Mouse (Mus musculus) lung, adult 2 months (tissue): ENCODE results near the gene 2210016F16Rik. TPM values are rescaled to one million over a fixed set of nuclear protein-coding genes. Genes with fewer than 3 reads are reported as not detected.
"Not testable (repeated sequence)": the region's sequence is repeated elsewhere in the genome, so short reads cannot be mapped to it uniquely, and the experiment has no call there.

Source experiments
- DNase-seq: peaks from one replicate; pipeline ENCODE4 v3.0.0; 2022
- H3K4me1 ChIP-seq: fragments of 200-500 bp; 2 replicates; pipeline ENCODE4 v1.6.1; 2011; ENCODE audit warnings: low read length; ENCODE audit not compliant: control insufficient read depth, insufficient read depth
- H3K4me3 ChIP-seq: fragments of 200-500 bp; replicated peaks from 2 replicates; pipeline ENCODE3; 2011; ENCODE audit warnings: low read depth, mild to moderate bottlenecking, control low read depth, low read length; ENCODE audit errors: extremely low read depth
- CTCF ChIP-seq: fragments of 200-500 bp; IDR thresholded peaks from 2 replicates; pipeline ENCODE4 v1.5.1; 2011; ENCODE audit warnings: mild to moderate bottlenecking, low read length, control low read depth; ENCODE audit not compliant: insufficient read depth
- POLR2A ChIP-seq: fragments of 200-500 bp; IDR thresholded peaks from 2 replicates; pipeline ENCODE4 v1.6.1; 2011; ENCODE audit warnings: low read depth, mild to moderate bottlenecking, control low read depth, low read length, borderline replicate concordance; ENCODE audit errors: extremely low read depth
- WGBS: fragments of 180-500 bp; shearing (Covaris S2); methylation state at CpG from one replicate; pipeline ENCODE4 v1.1.7; 2018; 5-methylcytosine and 5-hydroxymethylcytosine counted together
- polyA plus RNA-seq: library from polyadenylated mRNA; depleted of rRNA; stranded (reverse); fragments of >200 nt; gene quantifications from 2 replicates; pipeline ENCODE4 v1.2.3, GENCODE M21; 2012

The 2210016F16Rik gene
- polyA plus RNA-seq, 1 experiment: 22.1 TPM

DNA sequence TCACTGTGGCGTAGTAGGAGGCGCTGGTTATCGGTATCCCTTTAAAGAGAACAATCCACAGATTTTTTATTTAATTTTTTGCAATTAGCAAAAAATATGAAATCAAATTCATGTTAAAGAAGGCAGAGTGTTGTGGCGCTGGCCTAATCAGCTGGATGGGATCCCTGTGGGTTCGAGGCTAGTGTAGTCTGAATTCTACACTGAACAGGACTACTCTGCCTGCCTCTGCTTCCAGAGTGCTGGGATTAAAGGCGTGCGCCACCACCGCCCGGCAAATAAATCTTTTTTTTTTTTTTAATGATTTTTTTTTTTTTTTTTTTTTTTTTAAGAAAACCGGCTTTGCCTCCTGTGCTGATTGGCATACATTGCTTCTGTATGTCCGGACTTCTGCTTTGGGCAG lies 654 bp downstream of the 2210016F16Rik start:
- Histone ChIP-seq H3K4me1 (0 out of 2 replicates have a peak, but pooled peaks cover 3% of the 10 kb centered on the region), H3K4me3 (peak overlapping the region; percentile 91)
- DNase-seq: no peak
- 38% methylated on average over 11 of the region's 11 CpGs for WGBS
- TF ChIP-seq CTCF (no peak), POLR2A (no peak)

DNA sequence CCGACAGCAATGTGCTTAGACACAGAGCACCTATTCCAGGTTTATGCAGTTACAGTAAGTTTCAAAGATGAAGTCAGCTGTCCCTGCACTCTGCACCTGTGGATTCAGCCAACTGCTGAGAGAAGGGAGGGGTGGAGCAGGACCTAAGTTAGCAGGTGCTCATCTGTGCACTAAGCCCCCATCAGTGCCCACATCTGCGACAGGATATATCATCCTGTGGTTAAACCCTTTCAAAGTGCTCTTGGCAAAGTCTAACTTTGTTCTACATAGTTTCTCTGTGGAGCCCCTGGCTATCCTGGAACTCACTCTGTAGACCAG lies 11.9 kb downstream of the 2210016F16Rik start:
- WGBS: 44% methylated on average over 2 of the region's 2 CpGs
- H3K4me3 ChIP-seq: no peak overlapping the region
- H3K4me1 ChIP-seq: peaks cover 4% of the 10 kb centered on the region; the same call in 1 of the 2 replicates
- DNase-seq: no peak
- TF ChIP-seq POLR2A: no peak
- TF ChIP-seq CTCF: no peak

DNA sequence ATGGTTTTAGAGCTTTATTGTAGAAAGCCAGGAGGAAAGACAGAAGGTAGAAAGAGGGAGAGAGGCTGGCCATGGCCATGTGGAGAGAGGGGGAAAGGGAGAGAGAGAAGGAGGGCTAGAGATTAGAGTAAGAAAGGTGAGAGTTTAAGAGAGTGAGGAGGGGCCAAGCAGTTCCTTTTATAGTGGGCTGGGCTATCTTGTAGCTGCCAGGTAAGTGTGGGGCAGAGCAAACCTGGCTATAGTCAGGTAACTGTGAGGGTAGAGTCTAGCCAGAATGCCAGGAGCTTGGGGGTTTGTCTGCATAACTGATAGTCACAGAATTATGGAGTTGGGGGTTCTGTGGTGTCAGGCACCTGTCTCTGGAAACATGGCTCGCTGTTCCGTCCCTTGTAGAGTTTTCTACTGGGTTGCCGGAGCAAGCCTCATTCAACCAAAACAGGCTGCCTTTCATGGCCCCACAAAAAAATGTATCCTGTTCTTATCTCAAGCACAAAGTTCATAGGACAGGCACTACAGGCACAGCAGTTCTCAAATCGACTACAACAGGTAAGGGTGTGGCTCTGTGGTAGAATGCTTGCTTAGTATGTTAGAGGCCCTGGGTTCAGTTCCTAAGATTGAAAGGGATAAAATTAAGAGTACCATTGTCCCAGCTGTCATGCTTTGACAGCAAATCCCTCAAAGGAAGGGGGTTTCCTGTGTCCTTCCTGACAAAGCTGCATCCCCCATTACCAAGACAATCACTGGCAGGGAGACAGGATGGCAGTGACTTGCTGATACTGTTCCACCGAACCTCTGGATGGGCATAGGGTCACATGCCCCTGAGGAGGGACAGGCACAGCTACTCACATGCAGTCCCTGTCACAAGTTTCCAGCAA lies 12.5 kb downstream of the 2210016F16Rik start:
- TF ChIP-seq CTCF (no peak), POLR2A (no peak)
- WGBS: 56% methylated on average over 5 of the region's 5 CpGs
- H3K4me1 ChIP-seq: peaks cover 4% of the 10 kb centered on the region; the same call in 1 of the 2 replicates
- no peak for DNase-seq
- no peak overlapping the region for H3K4me3 ChIP-seq

DNA sequence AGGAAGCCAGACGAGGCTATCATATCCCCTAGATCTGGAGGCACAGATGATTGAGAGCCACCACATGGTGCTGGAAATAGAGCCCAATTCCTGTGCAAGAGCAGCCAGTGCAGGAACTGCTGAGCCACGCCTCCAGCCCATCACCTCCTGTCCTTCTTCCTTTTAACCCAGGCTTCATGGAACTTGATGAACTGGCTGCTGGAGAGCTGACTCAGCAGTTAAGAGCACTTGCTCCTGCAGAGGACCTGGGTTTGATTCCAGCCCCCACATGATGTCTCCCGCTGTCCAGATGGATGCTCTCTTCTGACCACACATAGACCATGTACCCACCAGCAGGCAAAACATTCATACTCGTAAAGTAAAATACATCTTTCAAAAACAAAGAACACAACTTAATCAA lies 16.2 kb downstream of the 2210016F16Rik start:
- 58% methylated on average over 4 of the region's 4 CpGs for WGBS
- no peak for TF ChIP-seq CTCF
- TF ChIP-seq POLR2A: no peak
- peaks cover 4% of the 10 kb centered on the region; the same call in 1 of the 2 replicates for H3K4me1 ChIP-seq
- no peak for DNase-seq
- H3K4me3 ChIP-seq: no peak overlapping the region

DNA sequence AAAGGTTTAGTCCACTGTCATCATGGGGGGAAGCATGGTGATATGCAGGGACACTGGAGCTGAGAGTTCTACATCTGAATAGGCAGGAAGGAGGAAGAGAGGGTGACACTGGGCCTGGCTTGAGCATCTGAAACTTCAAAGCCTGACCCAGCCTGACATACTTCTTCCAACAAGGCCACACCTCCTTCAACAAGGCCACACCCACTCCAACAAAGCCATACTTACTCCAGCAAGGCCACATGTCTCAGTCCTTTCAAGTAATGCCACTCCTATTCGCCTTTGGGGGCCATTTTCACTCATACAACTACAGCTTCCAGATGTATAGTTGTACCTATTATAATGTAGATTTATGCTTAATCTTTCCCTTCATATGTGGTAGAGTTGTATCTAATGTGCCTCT lies 17.4 kb downstream of the 2210016F16Rik start:
- DNase-seq: no peak
- WGBS: 41% methylated on average over 1 of the region's 1 CpGs
- TF ChIP-seq CTCF (no peak), POLR2A (no peak)
- H3K4me3 ChIP-seq: no peak overlapping the region
- no peaks in the 10 kb centered on the region for H3K4me1 ChIP-seq

DNA sequence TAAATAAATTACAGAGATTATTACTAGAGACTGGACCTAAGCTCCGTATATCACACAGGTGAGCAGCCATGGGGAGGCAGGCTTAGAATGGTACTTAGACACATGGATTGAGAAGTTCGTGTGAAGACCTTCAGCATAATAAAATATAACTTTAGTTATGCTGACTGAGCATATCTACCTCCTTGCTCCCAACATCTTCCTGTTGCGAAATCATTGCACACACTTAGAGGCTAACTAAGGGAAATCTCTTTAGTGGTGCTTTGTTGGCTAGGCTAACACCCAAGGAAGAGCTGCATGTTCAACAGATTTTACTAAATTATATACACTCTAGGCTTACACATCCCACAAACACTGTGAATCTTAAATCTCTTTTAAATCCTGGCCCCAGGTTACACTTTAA lies 18.7 kb downstream of the 2210016F16Rik start:
- no peak for DNase-seq
- H3K4me1 ChIP-seq: no peaks in the 10 kb centered on the region
- TF ChIP-seq POLR2A (no peak), CTCF (no peak)
- WGBS: 74% methylated on average over 3 of the region's 3 CpGs
- no peak overlapping the region for H3K4me3 ChIP-seq

DNA sequence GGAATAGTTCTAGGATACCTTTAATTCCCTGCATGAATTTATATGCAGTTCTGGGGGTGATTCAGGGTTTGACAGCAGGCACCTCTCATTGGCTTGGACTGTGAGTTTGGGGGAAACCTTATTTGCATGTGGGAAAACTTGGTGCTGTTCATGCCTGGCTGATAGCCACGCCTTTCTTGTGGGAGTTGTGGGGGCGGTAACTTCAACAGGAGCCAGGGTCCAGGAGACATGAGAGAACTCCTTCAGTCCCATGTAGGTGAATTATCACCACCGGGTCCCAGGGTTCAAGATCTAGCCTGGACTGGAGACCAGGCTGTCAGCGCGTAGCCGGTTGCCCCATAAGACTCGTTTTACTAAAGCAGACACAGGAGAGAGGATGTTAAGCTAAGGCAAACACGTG lies 19.8 kb downstream of the 2210016F16Rik start:
- H3K4me1 ChIP-seq, DNase-seq, H3K4me3 ChIP-seq: not testable (repeated sequence)
- 79% methylated on average over 8 of the region's 8 CpGs for WGBS

DNA sequence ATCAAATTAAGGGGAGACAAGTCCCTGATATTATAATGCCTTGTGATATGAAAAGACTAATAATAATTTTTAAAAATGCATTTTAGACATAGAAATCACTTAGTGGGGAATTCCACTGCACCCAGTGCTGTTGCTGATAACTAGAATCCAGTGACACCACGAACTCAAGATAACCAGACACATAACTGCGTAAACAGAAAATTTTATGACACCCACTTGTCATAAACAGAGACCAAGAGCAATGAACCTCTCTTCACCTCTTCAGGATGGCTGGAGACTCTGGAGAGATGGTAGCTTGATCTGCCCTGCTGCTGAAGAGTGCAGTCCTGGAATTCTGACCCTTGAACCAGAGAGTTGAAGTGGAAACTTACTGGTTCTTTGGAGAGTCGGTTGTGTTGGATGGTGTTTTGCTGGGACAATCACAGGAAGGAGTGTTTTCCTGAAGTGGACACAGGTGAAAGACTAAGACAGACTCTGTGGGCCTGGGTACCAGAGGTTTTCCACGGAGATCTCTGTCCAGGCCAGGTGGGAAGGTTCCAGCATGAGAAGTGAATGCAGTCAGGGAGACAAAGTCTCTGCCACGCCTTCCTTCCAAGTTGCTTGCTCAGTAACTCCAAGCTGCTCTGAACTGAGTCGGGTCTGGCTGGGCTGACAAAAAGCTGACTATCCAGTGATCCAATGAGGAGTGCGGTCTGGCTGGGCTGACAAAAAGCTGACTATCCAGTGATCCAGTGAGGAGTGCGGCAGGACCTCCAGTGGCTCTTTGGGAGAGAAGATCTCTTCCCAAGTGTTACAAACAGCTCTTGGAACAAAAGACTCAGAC lies 20.5 kb downstream of the 2210016F16Rik start:
- WGBS: 64% methylated on average over 8 of the region's 8 CpGs

DNA sequence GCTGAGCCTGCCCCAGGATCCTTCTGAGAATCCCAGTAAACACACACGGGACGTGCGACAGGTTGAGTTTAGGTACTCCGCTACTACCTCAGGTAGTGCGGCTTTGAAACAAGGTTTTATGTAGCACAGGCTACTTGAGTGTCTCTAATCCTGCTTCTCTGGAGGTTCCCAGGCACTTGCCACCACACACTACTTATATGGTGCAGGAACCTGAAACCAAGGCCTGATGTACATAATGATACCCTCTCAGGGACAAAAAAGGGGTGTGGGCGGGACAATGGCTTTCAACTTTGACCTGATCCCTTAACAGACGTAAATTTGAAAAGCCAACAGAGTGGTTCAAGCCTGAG lies 25.7 kb downstream of the 2210016F16Rik start:
- TF ChIP-seq CTCF (no peak), POLR2A (no peak)
- no peak for DNase-seq
- Histone ChIP-seq H3K4me1 (peaks cover 2% of the 10 kb centered on the region), H3K4me3 (peak overlapping the region; percentile 58)
- WGBS: 13% methylated on average over 7 of the region's 7 CpGs

More for the DNA sequence above, 20.5 kb downstream of the 2210016F16Rik start:
- no peak for DNase-seq
- TF ChIP-seq CTCF (no peak), POLR2A (no peak)
- Histone ChIP-seq H3K4me1 (no peaks in the 10 kb centered on the region), H3K4me3 (no peak overlapping the region)

DNA sequence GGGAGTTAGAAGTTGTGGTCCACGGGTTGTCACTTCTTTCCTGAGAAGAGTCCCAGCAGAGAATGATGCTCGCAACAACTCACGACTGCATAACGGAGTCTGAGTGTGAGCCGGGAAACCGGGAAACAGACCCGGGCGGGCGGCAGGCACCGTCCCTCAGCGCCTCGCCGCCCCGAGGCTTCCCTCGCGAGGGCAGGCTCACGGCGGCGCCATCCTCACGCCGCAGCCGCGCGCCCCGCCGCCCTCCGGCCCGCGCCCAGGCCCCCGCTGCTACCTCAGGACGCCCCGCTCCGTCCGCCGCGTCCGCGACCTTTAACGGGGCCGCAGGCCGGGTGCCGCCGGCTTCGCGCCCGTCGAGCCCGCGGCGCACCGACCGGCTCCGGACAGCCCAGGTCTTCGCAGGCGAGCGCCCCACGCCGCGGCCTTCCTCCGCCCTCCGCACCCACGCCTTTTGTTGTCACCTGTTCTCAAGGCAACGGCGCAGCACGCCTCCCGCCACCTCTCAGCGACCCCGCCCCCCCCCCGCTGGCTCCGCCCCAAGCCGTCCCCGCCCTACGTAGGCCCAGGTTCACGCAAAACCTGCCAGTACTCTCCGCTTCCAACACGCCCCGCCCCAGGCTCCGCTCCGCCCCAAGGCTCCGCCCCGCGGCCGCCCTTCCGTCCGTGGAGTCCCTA lies 26.3 kb downstream of the 2210016F16Rik start, which contains the start of gene Kif27:
Kif27 (minus strand) TSS at position 494 of the 675 bp plus-strand sequence.
- H3K4me1 ChIP-seq: peaks cover 2% of the 10 kb centered on the region
- no peak for TF ChIP-seq CTCF
- TF ChIP-seq POLR2A: no peak
- 2% methylated on average over 79 of the region's 85 CpGs for WGBS
- H3K4me3 ChIP-seq: peak within 1 kb of the TSS; percentile 58
- DNase-seq: peak; percentile 83
